Mouse (Mus musculus): Measurements from ENCODE around the gene Lad1.

GRCm38 (mm10) chr1:135770237-135770636 is 48.2 kb upstream of the Lad1 start:
- TF ChIP-seq EP300 (IDR thresholded peaks at IDR 0.05; ENCODE audit: insufficient read depth, low read depth, low read length) (no peak), CTCF (IDR thresholded peaks at IDR 0.05; ENCODE audit: low read depth, low read length) (no peak)
